Comparison of ENCODE assay signal across 14 mouse cellular contexts in the genomic region with DNA sequence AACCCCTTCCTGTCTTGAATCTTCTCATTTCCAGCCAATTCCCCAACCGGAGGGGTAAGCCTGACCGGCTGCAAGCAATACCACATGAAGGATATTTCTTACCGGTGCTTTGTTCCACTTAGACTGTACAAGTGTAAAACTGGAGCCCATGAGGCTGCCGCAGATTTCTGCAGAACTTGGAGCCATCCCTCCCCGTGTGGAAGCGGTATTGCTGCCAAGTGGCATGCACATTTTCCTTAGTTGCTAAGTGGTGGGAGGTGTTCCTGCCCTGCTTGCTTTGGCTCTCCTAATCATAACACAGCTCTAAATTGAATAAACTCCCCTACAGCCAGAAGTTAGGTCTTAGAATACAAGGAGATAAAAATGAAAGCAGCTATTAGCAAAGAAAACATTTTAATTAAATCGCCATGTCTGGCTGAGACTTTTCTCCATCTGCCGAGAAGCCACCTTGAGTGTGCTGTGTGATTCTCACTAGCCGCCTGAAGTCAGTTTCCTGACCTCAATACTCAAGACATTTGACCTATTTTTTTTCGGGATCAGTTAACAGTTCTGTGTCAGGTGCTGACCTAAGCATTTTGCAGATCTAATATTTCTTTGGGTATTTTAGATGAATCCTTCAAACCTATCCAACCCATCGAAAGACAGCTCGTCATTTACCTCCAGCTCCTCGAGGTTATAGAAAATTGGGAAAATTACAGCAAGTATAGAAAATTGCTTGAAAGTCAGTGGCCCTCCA. TPM values are rescaled to one million over a fixed set of nuclear protein-coding genes. Genes with fewer than 3 reads are reported as not detected.
A peak's percentile ranks its signal among the peaks of the same experiment; 100 is the strongest.
DNase-seq lines count a peak whose midpoint lies in the region; ATAC-seq lines count a peak whose summit lies in the region.
"Had no signal": no experiment of that assay in that cellular context is flagged by ENCODE, and none has a peak within 500 bp of the region (broad histone marks: within the 10 kb centered on the region; RNA-seq: fewer than 3 reads in every experiment).

No protein-coding gene starts in this region.

- H3K4me1 ChIP-seq in heart, embryonic 13.5 days, result peaks cover 34% of the 10 kb centered on the region
- H3K4me1 ChIP-seq in heart, embryonic 12.5 days (replicated peaks), result peaks cover 28% of the 10 kb centered on the region

- H3K9me3 ChIP-seq in heart, embryonic 13.5 days, result no peaks in the 10 kb centered on the region
- no peaks in the 10 kb centered on the region for H3K9me3 ChIP-seq in heart, embryonic 12.5 days (replicated peaks)
- H3K9me3 ChIP-seq: forebrain, embryonic 10.5 days had no signal

- H3K27ac ChIP-seq in heart, embryonic 13.5 days (replicated peaks), result peak overlapping the region; percentile 37; the same call in 1 of the 2 replicates
- H3K27ac ChIP-seq in heart, embryonic 12.5 days (ENCODE audit: poor library complexity, severe bottlenecking), result no peak overlapping the region
- H3K27ac ChIP-seq: forebrain, embryonic 10.5 days had no signal

- DNase-seq in right cerebral cortex, adult 2 months (ENCODE audit: low spot score in 2 of 2), result peak; percentile 76 to 77
- DNase-seq in right cerebral cortex, postnatal 14 days, result no peak
- DNase-seq in left cerebral cortex, adult 9 months (ENCODE audit: low spot score in 2 of 2), result peak; percentile 40 to 82
- no peak for DNase-seq in kidney, postnatal 25 days
- no peak for DNase-seq in kidney, adult 9 months
- no peak for DNase-seq in liver

- no peak overlapping the region for H3K4me3 ChIP-seq in heart, embryonic 13.5 days
- no peak overlapping the region for H3K4me3 ChIP-seq in heart, embryonic 12.5 days
- H3K4me3 ChIP-seq: forebrain, embryonic 10.5 days had no signal

- H3K27me3 ChIP-seq in heart, embryonic 13.5 days (replicated peaks), result no peaks in the 10 kb centered on the region
- no peaks in the 10 kb centered on the region for H3K27me3 ChIP-seq in heart, embryonic 12.5 days (replicated peaks)

- WGBS in heart, embryonic 13.5 days, result 67% methylated on average over 13 of the region's 13 CpGs
- WGBS in heart, embryonic 12.5 days, result 70% methylated on average over 13 of the region's 13 CpGs

- ATAC-seq in heart, embryonic 13.5 days (ENCODE audit: extremely low read depth, insufficient number of reproducible peaks, low FRiP score, low TSS enrichment), result no peak
- no peak for ATAC-seq in heart, embryonic 12.5 days (ENCODE audit: insufficient number of reproducible peaks, low FRiP score)
- ATAC-seq: CD4-positive, CD25-positive, alpha-beta regulatory T cell, adult 4 months; intestine, postnatal 0 days had no signal

- H3K9ac ChIP-seq in heart, embryonic 13.5 days, result no peak overlapping the region
- H3K9ac ChIP-seq in heart, embryonic 12.5 days, result no peak overlapping the region

- peaks cover 40% of the 10 kb centered on the region for H3K36me3 ChIP-seq in heart, embryonic 13.5 days
- peaks cover 40% of the 10 kb centered on the region for H3K36me3 ChIP-seq in heart, embryonic 12.5 days

- no peak overlapping the region for H3K4me2 ChIP-seq in heart, embryonic 13.5 days
- H3K4me2 ChIP-seq in heart, embryonic 12.5 days, result no peak overlapping the region

RNA-seq across cellular contexts. Expression of a gene that starts 25.6 kb away (rescaled TPM):
- polyA plus RNA-seq in heart, embryonic 13.5 days (2015; fragmentation: Nextera tagmentation; extraction: Ambion mirVana), result 17.8 and 20.9 TPM in 2 replicates
- 38.4 and 39.2 TPM in 2 replicates for polyA plus RNA-seq in heart, embryonic 12.5 days (2016; fragmentation: Nextera tagmentation; extraction: Ambion mirVana)

RNA-seq across cellular contexts. Expression of a gene that starts 25.9 kb away (rescaled TPM):
- not detected in 2 replicates for polyA plus RNA-seq in heart, embryonic 13.5 days (2015; fragmentation: Nextera tagmentation; extraction: Ambion mirVana)
- not detected in 2 replicates for polyA plus RNA-seq in heart, embryonic 12.5 days (2016; fragmentation: Nextera tagmentation; extraction: Ambion mirVana)
- polyA plus RNA-seq: CD4-positive, CD25-positive, alpha-beta regulatory T cell, adult 4 months; cortical plate, adult 2 months; forebrain, embryonic 10.5 days; heart, embryonic 14.5 days; intestine, postnatal 0 days; stomach, embryonic 14.5 days had no signal

RNA-seq across cellular contexts. Expression of a gene that starts 27.8 kb away (rescaled TPM):
- polyA plus RNA-seq in heart, embryonic 13.5 days (2015; fragmentation: Nextera tagmentation; extraction: Ambion mirVana), result 0.21 and 0.69 TPM in 2 replicates
- polyA plus RNA-seq in heart, embryonic 12.5 days (2016; fragmentation: Nextera tagmentation; extraction: Ambion mirVana), result 0.39 and 0.47 TPM in 2 replicates
- polyA plus RNA-seq: CD4-positive, CD25-positive, alpha-beta regulatory T cell, adult 4 months had no signal

RNA-seq across cellular contexts. Expression of a gene that starts 31.5 kb away (rescaled TPM):
- polyA plus RNA-seq in heart, embryonic 13.5 days (2015; fragmentation: Nextera tagmentation; extraction: Ambion mirVana), result 6.9 and 7.2 TPM in 2 replicates
- 7.9 and 8.0 TPM in 2 replicates for polyA plus RNA-seq in heart, embryonic 12.5 days (2016; fragmentation: Nextera tagmentation; extraction: Ambion mirVana)

RNA-seq across cellular contexts. Expression of a gene that starts 32.1 kb away (rescaled TPM):
- 119 and 124 TPM in 2 replicates for polyA plus RNA-seq in heart, embryonic 13.5 days (2015; fragmentation: Nextera tagmentation; extraction: Ambion mirVana)
- 102 and 107 TPM in 2 replicates for polyA plus RNA-seq in heart, embryonic 12.5 days (2016; fragmentation: Nextera tagmentation; extraction: Ambion mirVana)

Comparison
In these comparisons a context has a peak if more than half of its experiments do, and no peak if none do; other contexts are left out.
1. DNase-seq: peak in right cerebral cortex, adult 2 months (2 of 2) and left cerebral cortex, adult 9 months (2 of 2); none in right cerebral cortex, postnatal 14 days (single experiment), kidney, postnatal 25 days (0 of 2), kidney, adult 9 months (single experiment) and liver (single experiment).